Mouse (Mus musculus): ENCODE data around the gene Pcdh15.

- TF ChIP-seq POLR2A (IDR thresholded peaks at IDR 0.05; ENCODE audit: insufficient read length, low read depth) (no peak), TCF12 (IDR thresholded peaks at IDR 0.05; ENCODE audit: insufficient read depth, poor library complexity, severe bottlenecking) (no peak), POLR2AphosphoS2 (IDR thresholded peaks at IDR 0.05; ENCODE audit: insufficient read length, low read depth) (no peak), MAX (IDR thresholded peaks at IDR 0.05; ENCODE audit: low read depth) (no peak)
Observed at GRCm38 (mm10) chr10:74415949-74416348, 1316.8 kb downstream of the Pcdh15 start.
